Comparison of ENCODE assay signal across 10 mouse cellular contexts in genomic region chr12:84885107-84885876, GRCm38 (mm10). TPM values are rescaled to one million over a fixed set of nuclear protein-coding genes. Genes with fewer than 3 reads are reported as not detected.
DNase-seq lines count a peak whose midpoint lies in the region; ATAC-seq lines count a peak whose summit lies in the region.
"Had no signal": no experiment of that assay in that cellular context is flagged by ENCODE, and none has a peak within 500 bp of the region (broad histone marks: within the 10 kb centered on the region; RNA-seq: fewer than 3 reads in every experiment).

No protein-coding gene starts in this region.

- no peak overlapping the region for H3K4me3 ChIP-seq in intestine, embryonic 16.5 days (ENCODE audit: low read length)
- no peak overlapping the region for H3K4me3 ChIP-seq in intestine, embryonic 15.5 days (replicated peaks)
- H3K4me3 ChIP-seq in heart, embryonic 15.5 days = no peak overlapping the region
- no peak overlapping the region for H3K4me3 ChIP-seq in stomach, embryonic 15.5 days (replicated peaks)

- intact Hi-C loops in left cerebral cortex, postnatal 10 days (cut with DNase I) = no loop called here

- 58% methylated on average over 11 of the region's 11 CpGs for WGBS in intestine, embryonic 16.5 days
- WGBS in intestine, embryonic 15.5 days = 59% methylated on average over 11 of the region's 11 CpGs
- WGBS in heart, embryonic 15.5 days = 52% methylated on average over 11 of the region's 11 CpGs
- WGBS in stomach, embryonic 15.5 days = 48% methylated on average over 11 of the region's 11 CpGs

- peaks cover 7% of the 10 kb centered on the region; the same call in 1 of the 2 replicates for H3K27me3 ChIP-seq in intestine, embryonic 16.5 days (replicated peaks; ENCODE audit: control insufficient read depth, insufficient read depth, low read length)
- peaks cover 12% of the 10 kb centered on the region; the same call in 1 of the 2 replicates for H3K27me3 ChIP-seq in intestine, embryonic 15.5 days (replicated peaks)
- peaks cover 9% of the 10 kb centered on the region for H3K27me3 ChIP-seq in heart, embryonic 15.5 days
- 0 out of 2 replicates have a peak, but pooled peaks cover 7% of the 10 kb centered on the region for H3K27me3 ChIP-seq in stomach, embryonic 15.5 days (replicated peaks)

- no peak overlapping the region for H3K9ac ChIP-seq in intestine, embryonic 16.5 days (ENCODE audit: low read depth, low read length)
- H3K9ac ChIP-seq in intestine, embryonic 15.5 days = no peak overlapping the region
- H3K9ac ChIP-seq in heart, embryonic 15.5 days = no peak overlapping the region
- H3K9ac ChIP-seq in stomach, embryonic 15.5 days = no peak overlapping the region

- H3K27ac ChIP-seq in intestine, embryonic 16.5 days (ENCODE audit: low read length) = no peak overlapping the region
- H3K27ac ChIP-seq in intestine, embryonic 15.5 days = no peak overlapping the region
- H3K27ac ChIP-seq in heart, embryonic 15.5 days = no peak overlapping the region; the same call in 1 of the 2 replicates
- no peak overlapping the region for H3K27ac ChIP-seq in stomach, embryonic 15.5 days

- DNase-seq in adrenal gland, postnatal 25 days = peak; percentile 55
- no peak for DNase-seq in right cerebral cortex, postnatal 36 days (ENCODE audit: low spot score in 2 of 2)
- no peak for DNase-seq in left cerebral cortex, postnatal 10 days (ENCODE audit: extremely low spot score in 1 of 2, low spot score in 2 of 2)
- no peak for DNase-seq in cerebellum, postnatal 25 days
- DNase-seq: cerebellum, adult 18-20 months had no signal

- H3K4me2 ChIP-seq in intestine, embryonic 16.5 days (ENCODE audit: low read depth, low read length) = no peak overlapping the region
- H3K4me2 ChIP-seq in intestine, embryonic 15.5 days (replicated peaks) = no peak overlapping the region
- H3K4me2 ChIP-seq in heart, embryonic 15.5 days = no peak overlapping the region
- H3K4me2 ChIP-seq in stomach, embryonic 15.5 days = no peak overlapping the region
- H3K4me2 ChIP-seq: liver, embryonic 11.5 days had no signal

- ATAC-seq in intestine, embryonic 16.5 days = peak; percentile 55; the same call in 1 of the 2 replicates
- no peak for ATAC-seq in intestine, embryonic 15.5 days
- ATAC-seq in heart, embryonic 15.5 days (replicated peaks; ENCODE audit: insufficient number of reproducible peaks, insufficient read depth, low FRiP score, low read depth) = peak; percentile 47
- ATAC-seq in stomach, embryonic 15.5 days (ENCODE audit: insufficient read depth, low FRiP score, low read depth) = peak; percentile 47; the same call in 1 of the 2 replicates

- no peaks in the 10 kb centered on the region for H3K4me1 ChIP-seq in intestine, embryonic 16.5 days (ENCODE audit: control insufficient read depth, insufficient read depth, low read length)
- no peaks in the 10 kb centered on the region for H3K4me1 ChIP-seq in intestine, embryonic 15.5 days (replicated peaks)
- no peaks in the 10 kb centered on the region for H3K4me1 ChIP-seq in heart, embryonic 15.5 days (replicated peaks)
- no peaks in the 10 kb centered on the region; the same call in 1 of the 2 replicates for H3K4me1 ChIP-seq in stomach, embryonic 15.5 days

- H3K9me3 ChIP-seq in intestine, embryonic 16.5 days (ENCODE audit: control insufficient read depth, low read length) = no peaks in the 10 kb centered on the region
- no peaks in the 10 kb centered on the region for H3K9me3 ChIP-seq in intestine, embryonic 15.5 days
- H3K9me3 ChIP-seq in heart, embryonic 15.5 days (replicated peaks) = no peaks in the 10 kb centered on the region
- no peaks in the 10 kb centered on the region for H3K9me3 ChIP-seq in stomach, embryonic 15.5 days

- no peaks in the 10 kb centered on the region for H3K36me3 ChIP-seq in intestine, embryonic 16.5 days (ENCODE audit: control insufficient read depth, insufficient read depth, low read length)
- no peaks in the 10 kb centered on the region for H3K36me3 ChIP-seq in intestine, embryonic 15.5 days
- no peaks in the 10 kb centered on the region for H3K36me3 ChIP-seq in heart, embryonic 15.5 days
- no peaks in the 10 kb centered on the region for H3K36me3 ChIP-seq in stomach, embryonic 15.5 days

RNA-seq across cellular contexts. Expression of gene Ltbp2, which starts 9.0 kb away (rescaled TPM):
- 0.83 and 1.9 TPM in 2 replicates for polyA plus RNA-seq in intestine, embryonic 16.5 days (2015; fragmentation: Nextera tagmentation; extraction: Ambion mirVana)
- 0.75 and 1.6 TPM in 2 replicates for polyA plus RNA-seq in intestine, embryonic 15.5 days (2015; fragmentation: Nextera tagmentation; extraction: Ambion mirVana)
- total RNA-seq in adrenal gland, postnatal 25 days (2021) = 3.9 and 4.8 TPM in 2 replicates
- polyA plus RNA-seq in heart, embryonic 15.5 days (2015; fragmentation: Nextera tagmentation; extraction: Ambion mirVana) = 5.3 and 10.2 TPM in 2 replicates
- 0.75 and 1.2 TPM in 2 replicates for polyA plus RNA-seq in stomach, embryonic 15.5 days (2015; fragmentation: Nextera tagmentation; extraction: Ambion mirVana)
- total RNA-seq in left cerebral cortex, postnatal 10 days (2021) = 1 to 10 TPM; 1.4 to 2.0 TPM
